Mouse (Mus musculus): ENCODE results near the gene Cubn. TPM values are rescaled to one million over a fixed set of nuclear protein-coding genes. Genes with fewer than 3 reads are reported as not detected.

Cubn gene
- total and polyA plus RNA-seq, 3 experiments = 0.03 TPM; not detected in 2

DNA sequence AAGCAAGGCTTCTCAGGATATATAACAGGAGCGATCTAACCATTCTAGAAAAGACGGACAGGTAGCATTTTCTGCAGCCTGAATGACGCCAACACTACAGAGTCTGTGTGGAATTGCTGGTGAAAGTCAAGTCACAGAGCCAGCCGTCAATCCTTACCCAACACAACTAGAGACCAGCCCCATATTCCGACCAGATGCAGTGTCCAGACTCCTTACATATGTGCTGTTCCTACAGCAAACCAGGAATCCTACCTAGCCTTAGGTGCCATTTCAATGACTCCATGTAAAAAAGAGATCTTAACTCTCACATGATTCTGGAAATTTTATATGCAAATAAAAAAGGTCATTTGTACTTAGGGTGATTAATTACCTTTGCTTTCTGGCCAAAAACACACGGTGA is 259.3 kb downstream of the Cubn start:
- TF ChIP-seq GABPA (IDR thresholded peaks at IDR 0.05; ENCODE audit: low read depth, low read length) (no peak), ETS1 (IDR thresholded peaks at IDR 0.05; ENCODE audit: low read depth, low read length) (no peak), MYC (IDR thresholded peaks at IDR 0.05; ENCODE audit: low read depth, low read length) (no peak), POLR2AphosphoS5 (IDR thresholded peaks at IDR 0.05; ENCODE audit: borderline replicate concordance, low read depth, low read length) (no peak), HCFC1 (IDR thresholded peaks at IDR 0.05; ENCODE audit: low read depth, low read length) (no peak), TCF12 (IDR thresholded peaks at IDR 0.05; ENCODE audit: low read depth, low read length) (no peak), ZNF384 (IDR thresholded peaks at IDR 0.05; ENCODE audit: low read depth, low read length) (no peak), BHLHE40 (IDR thresholded peaks at IDR 0.05; ENCODE audit: borderline replicate concordance, low read depth, low read length) (no peak), USF2 (IDR thresholded peaks at IDR 0.05; ENCODE audit: borderline replicate concordance in 1 of 2, insufficient read depth in 1 of 2, low read depth in 1 of 2, low read length in 2 of 2) (no peak), NELFE (IDR thresholded peaks at IDR 0.05; ENCODE audit: low read depth, low read length) (no peak), SMC3 (IDR thresholded peaks at IDR 0.05; ENCODE audit: low read depth, low read length) (no peak), MYB (IDR thresholded peaks at IDR 0.05; ENCODE audit: low read depth, low read length) (no peak), E2F4 (IDR thresholded peaks at IDR 0.05; ENCODE audit: borderline replicate concordance, low read depth, low read length) (no peak), ZKSCAN1 (IDR thresholded peaks at IDR 0.05; ENCODE audit: low read depth, low read length) (no peak)
- H3K27me3 ChIP-seq (ENCODE audit: control insufficient read depth in 1 of 2, insufficient read depth in 2 of 2, low read length in 2 of 2) = no peaks in the 10 kb centered on the region
- no peaks in the 10 kb centered on the region for H3K79me2 ChIP-seq (ENCODE audit: control insufficient read depth, insufficient read depth, low read length, poor library complexity)
- no peak overlapping the region for H3K4me3 ChIP-seq (ENCODE audit: control insufficient read depth in 1 of 2, insufficient read depth in 1 of 2, low read depth in 2 of 2, low read length in 2 of 2)
- no peak for DNase-seq (ENCODE audit: low read depth, low spot score)
- no peaks in the 10 kb centered on the region for H3K9me3 ChIP-seq (replicated peaks; ENCODE audit: insufficient read depth, low read length)
- no peaks in the 10 kb centered on the region for H3K4me1 ChIP-seq (ENCODE audit: control insufficient read depth in 1 of 2, insufficient read depth in 2 of 2, low read length in 2 of 2)
- H3K27ac ChIP-seq (ENCODE audit: control insufficient read depth, low read depth, low read length) = no peak overlapping the region
- H3K9ac ChIP-seq (ENCODE audit: control insufficient read depth, low read depth, low read length, poor library complexity, severe bottlenecking) = no peak overlapping the region
- no peaks in the 10 kb centered on the region for H3K36me3 ChIP-seq (ENCODE audit: control insufficient read depth in 1 of 2, insufficient read depth in 2 of 2, low read length in 2 of 2)

- Histone ChIP-seq H3K9me3 (replicated peaks; ENCODE audit: insufficient read depth, low read length) (no peaks in the 10 kb centered on the region), H3K27ac (ENCODE audit: control insufficient read depth, low read depth, low read length) (no peak overlapping the region), H3K27me3 (ENCODE audit: control insufficient read depth in 1 of 2, insufficient read depth in 2 of 2, low read length in 2 of 2) (no peaks in the 10 kb centered on the region), H3K4me3 (ENCODE audit: control insufficient read depth in 1 of 2, insufficient read depth in 1 of 2, low read depth in 2 of 2, low read length in 2 of 2) (no peak overlapping the region), H3K9ac (ENCODE audit: control insufficient read depth, low read depth, low read length, poor library complexity, severe bottlenecking) (no peak overlapping the region), H3K36me3 (ENCODE audit: control insufficient read depth in 1 of 2, insufficient read depth in 2 of 2, low read length in 2 of 2) (peaks cover 0 to 12% of the 10 kb centered on the region in 2 experiments; a peak in 2 of 4 replicates), H3K79me2 (ENCODE audit: control insufficient read depth, insufficient read depth, low read length, poor library complexity) (no peaks in the 10 kb centered on the region), H3K4me1 (ENCODE audit: control insufficient read depth in 1 of 2, insufficient read depth in 2 of 2, low read length in 2 of 2) (peaks cover 9 to 10% of the 10 kb centered on the region in 2 experiments)
- TF ChIP-seq TCF12 (IDR thresholded peaks at IDR 0.05; ENCODE audit: low read depth, low read length) (no peak), ETS1 (IDR thresholded peaks at IDR 0.05; ENCODE audit: low read depth, low read length) (no peak), GABPA (IDR thresholded peaks at IDR 0.05; ENCODE audit: low read depth, low read length) (no peak), USF1 (IDR thresholded peaks at IDR 0.05; ENCODE audit: low read depth, low read length) (no peak), CHD2 (IDR thresholded peaks at IDR 0.05; ENCODE audit: low read length) (no peak), CHD1 (IDR thresholded peaks at IDR 0.05; ENCODE audit: low read depth, low read length) (no peak), ZC3H11A (IDR thresholded peaks at IDR 0.05; ENCODE audit: low read depth, low read length) (no peak), SMC3 (IDR thresholded peaks at IDR 0.05; ENCODE audit: low read depth, low read length) (no peak), ZMIZ1 (IDR thresholded peaks at IDR 0.05; ENCODE audit: low read depth, low read length) (no peak), POLR2A (IDR thresholded peaks at IDR 0.05; ENCODE audit: control insufficient read depth in 1 of 2, insufficient read depth in 1 of 2, low read depth in 1 of 2, low read length in 2 of 2, poor library complexity in 1 of 2) (no peak), E2F4 (IDR thresholded peaks at IDR 0.05; ENCODE audit: borderline replicate concordance, low read depth, low read length) (no peak), TBP (IDR thresholded peaks at IDR 0.05; ENCODE audit: low read depth, low read length) (no peak), MAX (IDR thresholded peaks at IDR 0.05; ENCODE audit: low read length) (no peak), POLR2AphosphoS2 (IDR thresholded peaks at IDR 0.05; ENCODE audit: low read length) (no peak), MYB (IDR thresholded peaks at IDR 0.05; ENCODE audit: low read depth, low read length) (no peak), ZNF384 (IDR thresholded peaks at IDR 0.05; ENCODE audit: low read depth, low read length) (no peak)
- no peak for DNase-seq (ENCODE audit: low read depth, low spot score)
These were observed 261.9 kb downstream of the Cubn start for GRCm38 (mm10) chr2:13229686-13230085.
